Mouse (Mus musculus): ENCODE measurements around the gene Nlgn3. TPM values are rescaled to one million over a fixed set of nuclear protein-coding genes. Genes with fewer than 3 reads are reported as not detected.
"Not testable (repeated sequence)": the region's sequence is repeated elsewhere in the genome, so short reads cannot be mapped to it uniquely, and the experiment has no call there.

Nlgn3 gene
- polyA plus RNA-seq, 1 experiment, result not detected

GRCm38 (mm10) chrX:101325989-101326899 is 27.3 kb downstream of the Nlgn3 start:
- no peak overlapping the region for H3K4me3 ChIP-seq (ENCODE audit: insufficient read depth, low read depth, low read length)
- 67% methylated on average over 8 of the region's 8 CpGs for WGBS

DNA sequence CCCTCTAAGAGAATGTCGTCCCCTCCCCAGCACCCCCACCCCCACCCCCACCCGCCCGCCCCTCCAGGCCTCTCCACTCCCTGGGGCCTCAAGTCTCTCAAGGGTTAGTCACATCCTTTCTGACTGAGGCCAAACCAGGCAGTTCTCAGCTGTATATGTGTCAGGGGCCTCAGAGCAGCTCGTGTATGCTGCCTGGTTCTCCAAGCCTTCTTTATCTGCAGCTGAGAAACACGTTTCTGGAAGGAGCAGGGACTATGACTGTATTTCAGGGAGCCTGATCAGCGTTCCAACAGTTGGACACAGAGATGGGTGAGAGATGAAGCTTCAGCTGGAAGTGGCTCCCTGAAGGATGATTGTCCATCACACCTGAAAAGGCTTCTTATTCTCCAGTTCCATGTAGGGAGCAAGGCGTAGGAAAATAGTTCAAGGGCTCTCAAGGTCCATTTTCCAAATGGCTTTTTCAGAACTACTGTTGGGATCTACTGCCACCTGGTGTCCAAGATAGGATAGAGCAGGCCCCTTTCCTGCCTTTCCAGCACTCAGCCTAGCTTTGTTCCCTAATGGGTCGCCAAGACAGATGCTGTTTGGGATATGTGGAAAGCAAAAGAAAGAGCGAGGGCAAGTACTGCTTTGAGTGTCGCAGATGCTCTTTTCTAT is 30.5 kb downstream of the Nlgn3 start:
- peak overlapping the region; percentile 93 for H3K27ac ChIP-seq (ENCODE audit: insufficient read depth, low read depth, low read length)
- TF ChIP-seq POLR2A (IDR thresholded peaks at IDR 0.05; ENCODE audit: insufficient read depth, low read depth, low read length) (no peak), CTCF (IDR thresholded peaks at IDR 0.05; ENCODE audit: insufficient read depth, low read depth, low read length) (no peak)
- H3K4me1 ChIP-seq (ENCODE audit: control insufficient read depth, insufficient read depth, low read length), result 0 out of 2 replicates have a peak, but pooled peaks cover 3% of the 10 kb centered on the region
- 16% methylated on average over 9 of the region's 10 CpGs for WGBS
- H3K4me3 ChIP-seq (ENCODE audit: insufficient read depth, low read depth, low read length), result no peak overlapping the region

More at GRCm38 (mm10) chrX:101325989-101326899, 27.3 kb downstream of the Nlgn3 start:
- TF ChIP-seq POLR2A (IDR thresholded peaks at IDR 0.05; ENCODE audit: insufficient read depth, low read depth, low read length) (no peak), CTCF (IDR thresholded peaks at IDR 0.05; ENCODE audit: insufficient read depth, low read depth, low read length) (no peak)
- Histone ChIP-seq H3K4me1 (ENCODE audit: control insufficient read depth, insufficient read depth, low read length) (peaks cover 7% of the 10 kb centered on the region), H3K27ac (ENCODE audit: insufficient read depth, low read depth, low read length) (no peak overlapping the region)

DNA sequence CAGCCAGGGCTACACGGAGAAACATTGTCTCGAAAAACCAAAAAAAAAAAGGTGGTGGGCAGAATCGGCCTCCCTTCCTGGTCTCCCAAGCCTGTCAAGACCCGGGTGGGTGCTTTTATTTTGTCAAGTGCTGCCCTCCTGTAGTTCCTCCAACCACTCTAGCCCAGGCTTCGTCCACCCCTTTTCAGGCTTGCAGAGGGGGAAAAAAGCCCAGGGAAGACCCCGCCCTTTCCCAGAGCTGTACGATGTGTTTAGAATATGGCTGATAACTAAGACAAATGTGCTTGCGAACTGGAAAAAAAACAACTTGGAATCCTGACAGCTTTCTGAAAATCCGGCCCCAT is 33.0 kb downstream of the Nlgn3 start:
- 32% methylated on average over 9 of the region's 9 CpGs for WGBS
- Histone ChIP-seq H3K4me3 (ENCODE audit: insufficient read depth, low read depth, low read length) (peak overlapping the region; percentile 36), H3K4me1 (ENCODE audit: control insufficient read depth, insufficient read depth, low read length) (0 out of 2 replicates have a peak, but pooled peaks cover 3% of the 10 kb centered on the region), H3K27ac (ENCODE audit: insufficient read depth, low read depth, low read length) (peak overlapping the region; percentile 96)
- TF ChIP-seq POLR2A (IDR thresholded peaks at IDR 0.05; ENCODE audit: insufficient read depth, low read depth, low read length) (no peak), CTCF (IDR thresholded peaks at IDR 0.05; ENCODE audit: insufficient read depth, low read depth, low read length) (no peak)

DNA sequence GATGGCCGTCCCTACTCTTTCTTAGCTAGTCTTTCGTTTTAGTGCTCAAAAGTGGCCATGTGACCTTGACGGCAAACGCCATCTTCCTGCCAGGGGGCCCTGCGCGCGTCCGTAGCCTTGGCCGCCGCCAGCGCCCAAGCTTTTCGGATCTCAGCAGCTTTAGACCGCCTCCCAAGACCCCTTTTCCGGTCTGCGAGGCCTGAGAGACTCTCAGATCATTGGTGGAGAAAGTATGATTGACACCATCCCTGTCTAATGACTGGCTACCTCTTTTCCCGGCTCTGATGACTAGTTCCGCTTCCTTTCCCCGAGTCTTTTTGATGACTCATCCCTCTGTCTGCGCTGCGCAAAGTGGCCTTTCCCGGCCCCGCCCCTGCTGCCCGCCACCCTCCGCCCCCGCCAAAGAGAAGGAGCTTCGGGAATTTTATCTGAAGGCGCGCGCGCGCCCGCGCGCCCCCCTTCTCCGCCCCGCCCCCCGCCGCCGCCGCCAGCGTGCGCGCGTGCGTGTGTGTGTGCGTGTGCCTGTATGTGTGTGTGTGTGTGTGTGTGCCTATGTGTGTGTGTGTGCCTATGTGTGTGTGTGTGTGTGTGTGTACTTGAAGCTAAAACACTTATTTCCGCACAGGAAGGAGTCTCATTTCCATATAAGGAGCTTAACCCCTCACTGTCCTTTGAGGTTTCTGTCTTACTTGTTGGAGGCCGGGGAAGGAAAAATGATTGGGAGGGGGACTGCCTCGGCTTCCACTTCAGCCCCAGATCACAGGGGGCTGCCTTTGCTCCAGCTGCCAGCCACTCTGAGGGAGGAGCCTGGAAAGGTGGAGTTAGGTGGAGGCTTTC is 33.6 kb downstream of the Nlgn3 start:
- H3K4me3 ChIP-seq (ENCODE audit: insufficient read depth, low read depth, low read length), result peak overlapping the region; percentile 51
- WGBS, result 22% methylated on average over 32 of the region's 49 CpGs
- H3K27ac ChIP-seq (ENCODE audit: insufficient read depth, low read depth, low read length), result peak overlapping the region; percentile 96
- TF ChIP-seq CTCF (IDR thresholded peaks at IDR 0.05; ENCODE audit: insufficient read depth, low read depth, low read length), result no peak
- TF ChIP-seq POLR2A (IDR thresholded peaks at IDR 0.05; ENCODE audit: insufficient read depth, low read depth, low read length), result peak; percentile 41; the same call in 1 of the 2 replicates
- H3K4me1 ChIP-seq (ENCODE audit: control insufficient read depth, insufficient read depth, low read length), result 0 out of 2 replicates have a peak, but pooled peaks cover 3% of the 10 kb centered on the region

GRCm38 (mm10) chrX:101334606-101335005 is 35.6 kb downstream of the Nlgn3 start:
- no peak; the same call in 1 of the 2 replicates for TF ChIP-seq CTCF (IDR thresholded peaks at IDR 0.05; ENCODE audit: insufficient read depth, low read depth, low read length)
- TF ChIP-seq POLR2A (IDR thresholded peaks at IDR 0.05; ENCODE audit: insufficient read depth, low read depth, low read length), result no peak
- no peak overlapping the region for H3K4me3 ChIP-seq (ENCODE audit: insufficient read depth, low read depth, low read length)
- H3K4me1 ChIP-seq (ENCODE audit: control insufficient read depth, insufficient read depth, low read length), result no peaks in the 10 kb centered on the region
- WGBS, result 82% methylated on average over 5 of the region's 5 CpGs
- H3K27ac ChIP-seq (ENCODE audit: insufficient read depth, low read depth, low read length), result no peak overlapping the region

- WGBS, result 52% methylated on average over 4 of the region's 4 CpGs
- Histone ChIP-seq H3K27ac (ENCODE audit: insufficient read depth, low read depth, low read length) (no peak overlapping the region), H3K4me1 (ENCODE audit: control insufficient read depth, insufficient read depth, low read length) (no peaks in the 10 kb centered on the region), H3K4me3 (ENCODE audit: insufficient read depth, low read depth, low read length) (no peak overlapping the region)
- TF ChIP-seq POLR2A (IDR thresholded peaks at IDR 0.05; ENCODE audit: insufficient read depth, low read depth, low read length) (no peak), CTCF (IDR thresholded peaks at IDR 0.05; ENCODE audit: insufficient read depth, low read depth, low read length) (no peak)
These were observed 39.7 kb downstream of the Nlgn3 start for GRCm38 (mm10) chrX:101338666-101339065.

- not testable (repeated sequence) for H3K4me3 ChIP-seq (ENCODE audit: insufficient read depth, low read depth, low read length); H3K27ac ChIP-seq (ENCODE audit: insufficient read depth, low read depth, low read length); H3K4me1 ChIP-seq (ENCODE audit: control insufficient read depth, insufficient read depth, low read length)
- WGBS, result 57% methylated on average over 2 of the region's 2 CpGs
These were observed 43.9 kb downstream of the Nlgn3 start for GRCm38 (mm10) chrX:101342837-101343236.

DNA sequence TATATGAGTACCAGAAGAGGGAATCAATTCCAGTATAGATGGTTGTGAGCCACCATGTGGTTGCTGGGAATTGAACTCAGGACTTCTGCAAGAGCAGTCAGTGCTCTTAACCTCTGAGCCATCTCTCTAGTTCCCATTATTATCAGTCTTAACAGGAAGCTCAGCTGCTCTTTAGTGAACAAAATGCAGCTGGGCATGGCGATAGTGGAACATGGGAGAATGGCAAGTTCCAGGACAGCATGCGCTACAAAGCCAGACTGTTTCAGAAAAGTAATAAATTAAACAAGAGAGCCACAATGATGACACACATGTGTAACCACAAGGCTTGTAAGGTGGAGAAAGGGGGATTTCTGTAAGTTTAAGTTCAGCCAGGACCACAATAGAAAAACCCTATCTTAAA is 46.5 kb downstream of the Nlgn3 start:
- Histone ChIP-seq H3K4me1 (ENCODE audit: control insufficient read depth, insufficient read depth, low read length) (no peaks in the 10 kb centered on the region), H3K4me3 (ENCODE audit: insufficient read depth, low read depth, low read length) (no peak overlapping the region), H3K27ac (ENCODE audit: insufficient read depth, low read depth, low read length) (no peak overlapping the region)
- 97% methylated on average over 2 of the region's 2 CpGs for WGBS
- TF ChIP-seq POLR2A (IDR thresholded peaks at IDR 0.05; ENCODE audit: insufficient read depth, low read depth, low read length) (no peak), CTCF (IDR thresholded peaks at IDR 0.05; ENCODE audit: insufficient read depth, low read depth, low read length) (no peak)
